Mouse (Mus musculus) brain, embryonic 14.5 days (tissue): ENCODE data around the gene Map3k13. TPM values are rescaled to one million over a fixed set of nuclear protein-coding genes. Genes with fewer than 3 reads are reported as not detected.

Experiments
- DNase-seq: peaks from one replicate; pipeline ENCODE4 v3.0.0-alpha.2; 2011; ENCODE audit warnings: low read depth
- CTCF ChIP-seq: fragments of 200-500 bp; IDR thresholded peaks from 2 replicates; pipeline ENCODE4 v1.5.1; 2012; ENCODE audit warnings: inconsistent platforms, mild to moderate bottlenecking, moderate library complexity, borderline replicate concordance; ENCODE audit not compliant: insufficient read depth, insufficient read length; ENCODE audit errors: extremely low read depth
- POLR2A ChIP-seq: fragments of 200-500 bp; IDR thresholded peaks from 2 replicates; pipeline ENCODE4 v1.6.1; 2012; ENCODE audit warnings: mild to moderate bottlenecking, inconsistent platforms, borderline replicate concordance; ENCODE audit not compliant: poor library complexity, insufficient read depth, insufficient read length, severe bottlenecking; ENCODE audit errors: extremely low read depth
- polyA plus RNA-seq: library from polyadenylated mRNA; depleted of rRNA; stranded (reverse); fragments of >200 nt; gene quantifications from 2 replicates; pipeline ENCODE4 v1.2.3, GENCODE M21; 2012; rRNA removed

The Map3k13 gene
- polyA plus RNA-seq, 1 experiment = 13.2 TPM

DNA sequence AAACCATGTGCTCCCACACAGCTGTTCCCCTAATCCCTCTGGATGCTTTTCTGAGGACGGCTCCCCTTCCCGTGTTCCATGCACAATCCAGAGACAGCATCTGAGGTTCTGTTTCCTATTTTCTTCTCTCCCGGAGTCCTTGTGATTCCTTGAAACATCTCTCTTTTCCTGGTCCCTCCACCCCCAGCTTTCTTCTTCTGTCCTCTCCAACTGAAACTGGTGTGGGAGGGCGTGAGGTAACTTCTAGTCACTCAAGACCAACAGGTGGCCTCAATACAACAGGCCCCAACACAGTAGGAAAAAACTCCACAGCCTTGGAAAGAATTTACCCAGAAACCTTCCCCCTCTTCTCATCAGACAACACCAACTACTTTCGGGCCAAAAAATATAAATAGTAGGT is 183.2 kb downstream of the Map3k13 start:
- TF ChIP-seq CTCF (no peak), POLR2A (no peak)
- no peak for DNase-seq

Other genes with a start within 250 kb of the Map3k13 start
- gene 2510009E07Rik, start 99.7 kb upstream of the Map3k13 start, polyA plus RNA-seq = 36.0 and 57.0 TPM in 2 replicates
- 1.5 and 1.9 TPM in 2 replicates for gene Ehhadh, start 6.5 kb upstream of the Map3k13 start, polyA plus RNA-seq
- gene Tmem41a, start 153.2 kb downstream of the Map3k13 start, polyA plus RNA-seq = 26.9 and 27.7 TPM in 2 replicates
- gene Liph, start 201.3 kb downstream of the Map3k13 start, polyA plus RNA-seq = 0.35 and 0.46 TPM in 2 replicates
- gene Senp2, start 215.1 kb downstream of the Map3k13 start, polyA plus RNA-seq = 32.6 and 37.7 TPM in 2 replicates